Mouse (Mus musculus): ENCODE data around the gene Dlgap4. TPM values are rescaled to one million over a fixed set of nuclear protein-coding genes. Genes with fewer than 3 reads are reported as not detected.

Dlgap4 gene
- total and polyA plus RNA-seq, 3 experiments = 12.4 to 38.5 (median 12.7) TPM

- in situ Hi-C loops (cut with MboI; ENCODE audit: low pct_ligation_motif_present, low pct_unique_long_range_greater_than_20kb, low sequenced_read_pairs) (no loop called here), dilution Hi-C loops (cut with MboI; ENCODE audit: extremely low pct_ligation_motif_present, extremely low pct_unique_long_range_greater_than_20kb, low sequenced_read_pairs) (no loop called here)
- Histone ChIP-seq H3K9me3 (replicated peaks; ENCODE audit: low read length) (peaks cover 7% of the 10 kb centered on the region), H3K79me2 (replicated peaks; ENCODE audit: control insufficient read depth, extremely low read depth, insufficient read depth, poor library complexity, severe bottlenecking) (no peaks in the 10 kb centered on the region), H3K9ac (ENCODE audit: insufficient read depth, low read depth) (no peak overlapping the region), H3K27me3 (replicated peaks) (peaks cover 91% of the 10 kb centered on the region), H3K4me2 (ENCODE audit: insufficient read depth, low read depth, poor library complexity, severe bottlenecking) (no peak overlapping the region), H3K4me1 (ENCODE audit: control insufficient read depth in 1 of 2, insufficient read depth in 2 of 2) (no peaks in the 10 kb centered on the region), H3K27ac (ENCODE audit: insufficient read depth, low read depth) (no peak overlapping the region), H3K36me3 (replicated peaks in 1 of 2; ENCODE audit: control insufficient read depth in 1 of 2, insufficient read depth in 1 of 2, low read length in 1 of 2) (no peaks in the 10 kb centered on the region), H3K4me3 (replicated peaks in 1 of 3; ENCODE audit: low read depth in 2 of 3, low read length in 2 of 3, poor library complexity in 1 of 3) (no peak overlapping the region)
- DNase-seq (ENCODE audit: extremely low read depth) = no peak
- TF ChIP-seq PAX5 (IDR thresholded peaks at IDR 0.05; ENCODE audit: low read length) = no peak
- TF ChIP-seq MAFK (IDR thresholded peaks at IDR 0.05; ENCODE audit: insufficient replicate concordance, low read length) = no peak
These were observed 7.5 kb upstream of the Dlgap4 start for GRCm38 (mm10) chr2:156605971-156606370.

- in situ Hi-C loops (cut with MboI; ENCODE audit: low pct_ligation_motif_present, low pct_unique_long_range_greater_than_20kb, low sequenced_read_pairs) = no loop called here
- peaks cover 13% of the 10 kb centered on the region for H3K9me3 ChIP-seq (replicated peaks; ENCODE audit: low read length)
- peaks cover 83% of the 10 kb centered on the region for H3K27me3 ChIP-seq (replicated peaks)
- DNase-seq (ENCODE audit: extremely low read depth) = no peak
- dilution Hi-C loops (cut with MboI; ENCODE audit: extremely low pct_ligation_motif_present, extremely low pct_unique_long_range_greater_than_20kb, low sequenced_read_pairs) = no loop called here
- no peaks in the 10 kb centered on the region for H3K36me3 ChIP-seq (replicated peaks in 1 of 2; ENCODE audit: control insufficient read depth in 1 of 2, insufficient read depth in 1 of 2, low read length in 1 of 2)
- H3K4me2 ChIP-seq (ENCODE audit: insufficient read depth, low read depth, poor library complexity, severe bottlenecking) = no peak overlapping the region
- no peaks in the 10 kb centered on the region for H3K4me1 ChIP-seq (ENCODE audit: control insufficient read depth in 1 of 2, insufficient read depth in 2 of 2)
- no peak overlapping the region for H3K4me3 ChIP-seq (replicated peaks in 1 of 3; ENCODE audit: low read depth in 2 of 3, low read length in 2 of 3, poor library complexity in 1 of 3)
- no peaks in the 10 kb centered on the region for H3K79me2 ChIP-seq (replicated peaks; ENCODE audit: control insufficient read depth, extremely low read depth, insufficient read depth, poor library complexity, severe bottlenecking)
- TF ChIP-seq ELF1 (IDR thresholded peaks at IDR 0.05; ENCODE audit: low read depth, low read length) (no peak), POLR2A (IDR thresholded peaks at IDR 0.05; ENCODE audit: low read depth, low read length) (no peak), RCOR1 (conservative IDR thresholded peaks at IDR 0.05; ENCODE audit: low read depth, low read length) (no peak), SMC3 (IDR thresholded peaks at IDR 0.05; ENCODE audit: low read depth, low read length) (no peak), SIN3A (IDR thresholded peaks at IDR 0.05; ENCODE audit: low read length) (no peak), POLR2AphosphoS2 (IDR thresholded peaks at IDR 0.05; ENCODE audit: low read depth, low read length) (no peak), NRF1 (IDR thresholded peaks at IDR 0.05; ENCODE audit: low read depth, low read length) (no peak), IRF4 (IDR thresholded peaks at IDR 0.05; ENCODE audit: low read depth, low read length) (no peak), ZKSCAN1 (IDR thresholded peaks at IDR 0.05; ENCODE audit: borderline replicate concordance, low read depth, low read length) (no peak), BHLHE40 (IDR thresholded peaks at IDR 0.05; ENCODE audit: low read depth, low read length) (no peak), RAD21 (IDR thresholded peaks at IDR 0.05; ENCODE audit: low read depth, low read length) (no peak), ZC3H11A (IDR thresholded peaks at IDR 0.05; ENCODE audit: low read depth, low read length) (no peak), GABPA (IDR thresholded peaks at IDR 0.05; ENCODE audit: insufficient replicate concordance, low read depth, low read length) (no peak), JUND (conservative IDR thresholded peaks at IDR 0.05; ENCODE audit: low read depth, low read length) (no peak), ETS1 (conservative IDR thresholded peaks at IDR 0.05; ENCODE audit: low read depth, low read length) (no peak), CHD1 (IDR thresholded peaks at IDR 0.05; ENCODE audit: low read depth, low read length) (no peak), TBP (conservative IDR thresholded peaks at IDR 0.05; ENCODE audit: low read depth, low read length) (no peak), KAT2A (IDR thresholded peaks at IDR 0.05; ENCODE audit: insufficient replicate concordance, low read length) (no peak)
- no peak overlapping the region for H3K27ac ChIP-seq (ENCODE audit: insufficient read depth, low read depth)
- H3K9ac ChIP-seq (ENCODE audit: insufficient read depth, low read depth) = no peak overlapping the region
These were observed 394 bp upstream of the Dlgap4 start for GRCm38 (mm10) chr2:156613081-156613540.
